Mouse (Mus musculus) lung, postnatal 0 days (tissue): ENCODE data around the gene Wdr86. TPM values are rescaled to one million over a fixed set of nuclear protein-coding genes. Genes with fewer than 3 reads are reported as not detected.

Experiments used
- ATAC-seq: fragments of 200-750 bp; cut with Nextera tagmentation; 2 replicates; pipeline ENCODE4 v1.8.0; 2017; ENCODE audit warnings: moderate library complexity
- DNase-seq: peaks from one replicate; pipeline ENCODE4 v3.0.0-alpha.2; 2016; ENCODE audit warnings: low spot score
- H3K27ac ChIP-seq: fragments of 300-500 bp; sonication (generic); 2 replicates; pipeline ENCODE4 v1.5.1; 2014; ENCODE audit warnings: antibody characterized with exemption, mild to moderate bottlenecking, low read length, mixed read lengths
- H3K27me3 ChIP-seq: fragments of 300-500 bp; sonication (generic); replicated peaks from 2 replicates; pipeline ENCODE4 v1.6.1; 2014; ENCODE audit warnings: low read length, mixed read lengths; ENCODE audit not compliant: insufficient read depth
- H3K36me3 ChIP-seq: fragments of 300-500 bp; sonication (generic); 2 replicates; pipeline ENCODE4 v1.6.1; 2014; ENCODE audit warnings: low read length, mixed read lengths; ENCODE audit not compliant: insufficient read depth
- H3K4me1 ChIP-seq: fragments of 300-500 bp; sonication (generic); 2 replicates; pipeline ENCODE4 v1.6.1; 2014; ENCODE audit warnings: antibody characterized with exemption, low read depth, low read length, mixed read lengths; ENCODE audit not compliant: insufficient read depth
- H3K4me2 ChIP-seq: fragments of 300-500 bp; sonication (generic); replicated peaks from 2 replicates; pipeline ENCODE4 v1.6.1; 2014; ENCODE audit warnings: low read depth, mild to moderate bottlenecking, low read length, moderate library complexity, mixed read lengths
- H3K4me3 ChIP-seq: fragments of 300-500 bp; sonication (generic); 2 replicates; pipeline ENCODE4 v1.5.1; 2014; ENCODE audit warnings: low read depth, low read length
- H3K9ac ChIP-seq: fragments of 300-500 bp; sonication (generic); replicated peaks from 2 replicates; pipeline ENCODE4 v1.6.1; 2014; ENCODE audit warnings: low read depth, mild to moderate bottlenecking
- H3K9me3 ChIP-seq: fragments of 300-500 bp; sonication (generic); 2 replicates; pipeline ENCODE4 v1.6.1; 2016; ENCODE audit warnings: low read length, mixed read lengths
- CTCF ChIP-seq: IDR thresholded peaks from 2 replicates; pipeline ENCODE4 v1.5.1; 2016; ENCODE audit warnings: antibody characterized with exemption, mild to moderate bottlenecking
- EP300 ChIP-seq: IDR thresholded peaks from 2 replicates; pipeline ENCODE4 v1.6.1; 2016; ENCODE audit warnings: antibody characterized with exemption, mild to moderate bottlenecking, control low read depth
- WGBS: fragments of 180-500 bp; shearing (Covaris S2); extraction: QIAGEN DNeasy Blood & Tissue Kit; methylation state at CpG from one replicate; pipeline ENCODE4 v1.1.7; 2014; 5-methylcytosine and 5-hydroxymethylcytosine counted together
- polyA plus RNA-seq: library from polyadenylated mRNA; unstranded; fragments of >200 nt; fragmentation: Nextera tagmentation; extraction: Ambion mirVana; gene quantifications from 2 replicates; pipeline ENCODE4 v1.2.1, GENCODE M21; 2015

Wdr86 gene
- polyA plus RNA-seq, 1 experiment from 2014 or later, result 11.0 TPM

GRCm38 (mm10) chr5:24737595-24737994, 7.1 kb upstream of the Wdr86 start:
- WGBS, result 86% methylated on average over 10 of the region's 10 CpGs
- Histone ChIP-seq H3K27ac (no peak overlapping the region), H3K36me3 (no peaks in the 10 kb centered on the region), H3K4me2 (no peak overlapping the region), H3K9ac (no peak overlapping the region), H3K4me1 (no peaks in the 10 kb centered on the region), H3K9me3 (no peaks in the 10 kb centered on the region), H3K27me3 (no peaks in the 10 kb centered on the region), H3K4me3 (no peak overlapping the region)
- ATAC-seq (no peak), DNase-seq (no peak)
- TF ChIP-seq CTCF (no peak), EP300 (no peak)

DNA sequence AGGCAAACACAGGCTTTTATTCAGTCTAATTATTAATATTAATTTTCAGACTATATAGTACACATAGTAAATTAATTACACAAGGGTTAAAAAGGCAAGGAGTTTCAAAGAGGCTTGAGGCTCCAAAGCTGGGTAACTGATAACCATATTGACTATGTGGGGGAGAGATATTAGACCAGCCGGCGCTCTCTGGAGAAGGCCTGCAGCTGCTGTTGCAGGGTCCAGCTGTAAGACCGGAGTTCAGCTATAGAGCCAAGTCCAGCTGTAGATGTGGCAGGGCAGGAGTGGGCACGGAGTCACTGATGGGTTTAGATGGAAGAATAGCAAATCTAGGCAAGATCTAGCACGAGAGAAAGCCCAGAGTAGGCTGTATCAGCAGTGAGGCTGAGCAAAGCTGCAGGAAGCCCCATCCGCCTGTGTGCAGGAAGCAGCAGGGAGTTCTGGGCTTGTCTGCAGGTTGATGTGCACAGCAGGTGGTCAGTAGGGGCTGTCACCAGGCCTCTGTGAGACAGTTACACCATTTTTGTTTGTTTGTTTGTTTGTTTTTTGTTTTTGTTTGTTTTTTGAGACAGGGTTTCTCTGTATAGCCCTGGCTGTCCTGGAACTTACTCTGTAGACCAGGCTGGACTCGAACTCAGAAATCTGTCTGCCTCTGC, 3.4 kb upstream of the Wdr86 start:
- H3K4me3 ChIP-seq, result no peak overlapping the region
- H3K27me3 ChIP-seq, result no peaks in the 10 kb centered on the region
- DNase-seq, result no peak
- H3K4me2 ChIP-seq, result no peak overlapping the region
- H3K36me3 ChIP-seq, result no peaks in the 10 kb centered on the region
- H3K4me1 ChIP-seq, result no peaks in the 10 kb centered on the region; the same call in 1 of the 2 replicates
- H3K27ac ChIP-seq, result peak overlapping the region; percentile 26; the same call in 1 of the 2 replicates
- ATAC-seq, result no peak
- TF ChIP-seq CTCF, result no peak
- no peak for TF ChIP-seq EP300
- H3K9me3 ChIP-seq, result no peaks in the 10 kb centered on the region
- 45% methylated on average over 7 of the region's 7 CpGs for WGBS
- no peak overlapping the region for H3K9ac ChIP-seq

- Histone ChIP-seq H3K9me3 (no peaks in the 10 kb centered on the region), H3K4me3 (no peak overlapping the region), H3K4me2 (no peak overlapping the region), H3K27me3 (no peaks in the 10 kb centered on the region), H3K36me3 (no peaks in the 10 kb centered on the region), H3K9ac (no peak overlapping the region), H3K4me1 (no peaks in the 10 kb centered on the region; the same call in 1 of the 2 replicates), H3K27ac (peak overlapping the region; percentile 26; the same call in 1 of the 2 replicates)
- no peak for TF ChIP-seq CTCF
- TF ChIP-seq EP300, result peak; percentile 19; the same call in 1 of the 2 replicates
- 11% methylated on average over 7 of the region's 8 CpGs for WGBS
- DNase-seq (peak; percentile 91), ATAC-seq (peak; percentile 86)
Observed at GRCm38 (mm10) chr5:24733134-24733533, 2.6 kb upstream of the Wdr86 start.

GRCm38 (mm10) chr5:24730986-24731385, 459 bp upstream of the Wdr86 start:
- Histone ChIP-seq H3K27ac (0 out of 2 replicates have a peak overlapping the region, but pooled peaks have one; percentile 2), H3K9me3 (no peaks in the 10 kb centered on the region), H3K36me3 (no peaks in the 10 kb centered on the region), H3K4me1 (no peaks in the 10 kb centered on the region; the same call in 1 of the 2 replicates), H3K9ac (peak overlapping the region; percentile 44; the same call in 1 of the 2 replicates), H3K4me2 (peak overlapping the region; percentile 95), H3K27me3 (no peaks in the 10 kb centered on the region), H3K4me3 (peak overlapping the region; percentile 50)
- TF ChIP-seq CTCF, result no peak
- no peak for TF ChIP-seq EP300
- ATAC-seq, result peak; percentile 46
- DNase-seq, result peak; percentile 56
- 3% methylated on average over 15 of the region's 15 CpGs for WGBS

DNA sequence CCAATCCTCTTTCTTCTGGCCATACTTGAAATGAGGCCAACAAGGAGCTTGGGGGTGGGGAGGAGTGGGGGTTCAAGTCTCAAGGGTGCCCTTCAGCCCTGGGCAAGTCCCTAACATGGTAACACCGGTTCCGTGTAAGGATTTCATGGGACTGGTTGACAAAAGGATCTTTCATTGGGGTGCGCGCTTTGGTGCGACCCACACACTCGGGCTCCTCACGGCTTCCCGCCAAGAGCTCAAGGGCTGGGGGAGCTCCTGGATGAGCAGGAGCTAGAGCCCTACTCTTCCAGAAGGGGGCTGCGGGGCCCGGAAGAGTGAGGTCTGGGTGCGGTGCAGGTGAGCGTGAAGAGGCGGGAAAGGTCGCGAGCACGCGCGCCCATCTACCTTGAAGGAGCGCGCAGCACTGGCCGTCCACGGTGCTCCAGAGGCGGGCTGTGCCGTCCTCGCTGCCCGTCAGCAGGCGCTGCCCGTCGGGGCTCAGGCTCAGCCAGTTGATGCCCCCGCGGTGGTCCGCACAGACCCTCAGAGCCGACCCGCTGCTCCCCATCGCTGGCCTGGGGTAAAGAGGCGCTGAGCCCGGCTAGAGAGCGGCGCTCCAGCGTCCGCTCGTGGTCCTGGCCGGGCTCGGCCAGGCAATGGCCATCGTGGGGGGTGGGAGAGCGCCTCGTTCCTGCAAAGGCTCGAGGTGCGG, 585 bp downstream of the Wdr86 start:
- peak overlapping the region; percentile 44 for H3K9ac ChIP-seq
- TF ChIP-seq CTCF (no peak), EP300 (no peak)
- H3K4me2 ChIP-seq, result peak overlapping the region; percentile 95
- H3K4me1 ChIP-seq, result peaks cover 4% of the 10 kb centered on the region; the same call in 1 of the 2 replicates
- ATAC-seq (0 out of 2 replicates have a peak, but pooled peaks have one; percentile 4), DNase-seq (peak; percentile 36)
- 1% methylated on average over 47 of the region's 49 CpGs for WGBS
- no peaks in the 10 kb centered on the region for H3K36me3 ChIP-seq
- H3K9me3 ChIP-seq, result no peaks in the 10 kb centered on the region
- peak overlapping the region; percentile 50 for H3K4me3 ChIP-seq
- peak overlapping the region; percentile 2; the same call in 1 of the 2 replicates for H3K27ac ChIP-seq
- H3K27me3 ChIP-seq, result no peaks in the 10 kb centered on the region
